Mouse (Mus musculus) liver, adult (tissue): ENCODE measurements around the gene Axl.

Source experiments
- GATA4 ChIP-seq: IDR thresholded peaks from 2 replicates; pipeline ENCODE4 v1.6.1; 2014; ENCODE audit warnings: mild to moderate bottlenecking, low read length; ENCODE audit not compliant: insufficient replicate concordance

The Axl gene

DNA sequence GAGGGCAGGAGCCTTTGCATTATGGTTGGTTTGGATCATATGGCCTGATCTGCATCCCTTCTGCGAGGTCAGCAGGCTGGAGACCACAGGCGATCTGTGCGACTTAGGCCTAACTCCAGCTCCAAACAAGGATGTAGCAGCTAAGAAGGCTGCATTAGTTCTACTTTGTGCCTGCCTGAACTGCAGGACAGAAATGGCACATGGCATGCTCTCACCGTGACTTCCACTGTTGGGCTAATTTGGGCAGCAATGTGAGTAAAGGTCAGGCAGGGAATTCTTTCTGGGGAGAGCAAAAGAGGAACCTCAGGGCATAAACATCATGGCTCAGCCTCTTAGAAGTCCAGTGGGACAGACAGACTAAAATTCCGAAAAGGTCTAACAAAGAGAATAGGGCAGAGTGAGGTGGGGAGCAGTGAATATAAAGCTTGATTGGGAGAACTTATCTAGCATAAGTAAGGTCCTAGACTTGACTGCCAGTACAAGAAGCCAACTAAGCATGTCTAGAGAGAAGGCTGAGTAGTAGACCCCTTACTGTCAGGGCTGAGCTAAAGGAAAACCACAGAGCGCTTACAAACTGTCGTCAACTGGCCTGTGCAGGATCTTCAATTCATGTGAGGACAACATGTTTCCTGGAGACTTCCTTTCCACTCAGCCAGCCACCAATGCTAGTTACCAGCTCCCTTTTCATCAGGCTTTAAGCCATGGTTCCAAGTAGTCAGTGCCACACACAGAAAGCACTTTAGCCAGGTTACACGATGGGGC, 57.0 kb downstream of the Axl start:
- TF ChIP-seq GATA4: no peak

DNA sequence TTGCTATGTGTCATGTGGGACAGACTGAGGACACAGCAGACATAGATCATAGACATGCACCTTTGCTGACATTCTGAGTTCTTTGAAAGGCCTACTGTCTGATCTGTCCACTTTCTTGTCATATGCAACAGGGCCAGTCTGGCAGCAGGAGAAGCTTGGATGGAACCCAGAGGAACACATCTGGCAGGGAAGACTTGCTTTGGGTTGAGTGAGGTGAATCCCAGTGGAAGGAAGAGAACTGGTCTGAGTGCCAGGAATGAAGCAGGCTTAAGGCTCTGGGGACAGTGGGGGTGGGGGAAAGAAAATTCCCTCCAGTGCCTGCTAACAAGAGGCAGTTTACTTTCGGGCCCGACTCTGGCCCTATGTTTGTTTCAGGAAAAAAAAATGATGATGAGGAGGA, 58.6 kb downstream of the Axl start:
- no peak for TF ChIP-seq GATA4

DNA sequence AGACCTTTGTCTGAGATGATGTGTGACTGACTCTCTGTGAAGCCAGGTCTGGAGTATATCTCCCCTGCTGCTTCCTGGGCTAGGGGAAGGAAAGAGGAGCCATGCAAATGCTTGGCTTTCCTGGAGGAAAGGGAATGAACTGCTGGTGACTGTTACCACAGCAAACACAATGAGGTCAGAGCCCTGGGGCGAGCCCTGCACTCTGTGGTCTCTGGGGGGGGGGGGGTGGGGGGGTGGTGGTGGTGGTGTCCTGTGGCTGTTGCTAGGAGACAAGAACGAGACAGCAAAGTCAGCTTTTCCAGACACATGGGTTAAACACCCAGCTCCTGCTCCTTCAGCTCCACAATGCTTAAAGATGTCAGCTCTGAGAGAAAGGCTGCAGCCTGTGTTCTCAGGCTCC, 59.1 kb downstream of the Axl start:
- TF ChIP-seq GATA4: no peak

DNA sequence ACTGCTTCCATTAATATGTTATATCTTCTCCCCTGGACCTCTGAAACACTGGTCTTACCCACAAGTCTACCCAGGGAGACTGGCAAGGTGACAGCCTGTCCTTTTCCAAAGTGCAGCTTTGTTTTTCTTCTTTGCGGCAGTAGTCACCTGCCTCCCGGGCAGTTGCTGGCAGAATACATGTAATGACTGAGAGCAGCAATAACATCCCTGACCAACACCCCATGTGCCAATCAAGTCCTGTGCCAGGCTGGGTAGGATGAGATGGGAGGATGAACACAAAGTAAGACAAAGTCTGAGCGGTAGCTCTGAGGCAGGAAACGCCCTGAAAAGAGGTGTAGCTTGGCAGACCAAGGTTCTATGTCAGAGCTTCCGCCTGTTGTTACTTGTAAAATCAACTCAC, 60.7 kb downstream of the Axl start:
- TF ChIP-seq GATA4: no peak

DNA sequence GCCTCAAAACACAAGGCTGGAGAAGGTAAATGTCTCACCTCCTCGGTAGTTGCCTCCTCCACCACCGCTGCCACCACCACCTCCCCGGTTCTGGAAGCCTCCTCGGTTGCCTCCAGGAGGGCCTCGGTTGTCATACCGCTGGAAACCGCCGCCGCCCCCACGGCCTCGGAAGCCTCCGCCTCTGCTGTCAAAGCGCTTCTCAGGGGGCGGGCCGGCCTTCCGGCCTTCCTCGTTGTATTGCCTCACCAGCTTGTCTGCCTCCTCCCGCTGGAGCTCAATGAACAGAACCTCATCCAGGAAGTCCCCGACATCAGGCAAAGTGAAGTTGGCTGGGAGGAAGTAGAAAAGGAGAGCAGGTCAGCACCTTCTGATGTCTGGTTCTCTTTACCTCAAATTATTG, 62.6 kb downstream of the Axl start:
- TF ChIP-seq GATA4: no peak

DNA sequence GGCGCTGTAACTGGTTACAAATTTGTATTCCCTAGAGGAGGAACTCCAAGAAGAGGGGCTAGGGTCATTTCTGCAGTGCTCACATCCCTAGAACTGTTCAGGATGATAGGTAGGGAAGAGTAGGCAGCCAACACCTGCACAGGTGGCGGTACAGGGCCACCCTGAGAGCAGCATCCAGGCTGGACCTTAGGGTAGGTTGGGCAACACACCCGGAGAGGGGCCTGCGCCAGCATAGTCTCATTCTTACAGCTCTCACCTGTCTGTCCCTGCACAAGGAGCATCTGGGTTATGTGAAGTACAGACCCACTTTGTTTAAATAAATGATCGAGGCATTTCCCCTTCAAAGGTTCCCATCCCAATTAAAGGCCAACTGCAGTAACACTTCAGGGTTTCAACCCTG, 67.7 kb downstream of the Axl start:
- TF ChIP-seq GATA4: no peak

DNA sequence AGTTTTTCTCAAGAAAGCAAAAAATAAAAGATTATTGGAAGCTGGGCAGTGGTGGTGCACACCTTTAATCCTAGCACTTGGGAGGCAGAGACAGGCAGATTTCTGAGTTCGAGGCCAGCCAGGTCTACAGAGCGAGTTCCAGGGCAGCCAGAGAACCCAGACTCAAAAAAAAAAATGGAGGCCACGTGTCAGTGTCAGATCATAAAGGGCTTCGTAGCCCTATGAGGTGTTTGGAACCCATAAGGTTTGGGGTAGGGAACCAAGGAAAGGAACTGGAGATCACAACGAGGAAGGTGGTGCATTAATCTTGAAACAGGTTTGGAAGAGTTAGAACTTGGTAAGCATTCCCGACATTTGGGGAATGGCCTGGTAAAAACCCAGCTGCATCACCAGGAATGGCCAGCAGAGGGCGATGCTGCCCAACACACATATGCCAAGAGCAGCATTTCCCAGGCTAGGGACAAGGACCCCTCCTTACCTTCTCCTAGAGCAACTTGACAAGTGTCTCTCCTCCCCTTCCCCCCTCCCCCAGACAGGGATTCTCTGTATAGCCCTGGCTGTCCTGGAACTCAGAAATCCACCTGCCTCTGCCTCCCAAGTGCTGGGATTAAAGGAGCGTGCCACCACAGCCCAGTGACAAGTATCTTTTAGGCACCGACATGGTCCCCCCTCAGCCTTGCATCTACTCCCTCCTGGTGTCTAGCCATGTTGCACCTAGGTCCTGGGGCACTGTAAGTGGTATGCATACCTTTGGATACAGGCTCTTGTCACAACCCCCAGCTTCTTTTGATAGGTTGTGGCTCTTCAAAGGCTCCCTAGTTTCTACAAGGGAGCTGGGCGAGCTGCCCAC, 68.5 kb downstream of the Axl start:
- no peak for TF ChIP-seq GATA4

DNA sequence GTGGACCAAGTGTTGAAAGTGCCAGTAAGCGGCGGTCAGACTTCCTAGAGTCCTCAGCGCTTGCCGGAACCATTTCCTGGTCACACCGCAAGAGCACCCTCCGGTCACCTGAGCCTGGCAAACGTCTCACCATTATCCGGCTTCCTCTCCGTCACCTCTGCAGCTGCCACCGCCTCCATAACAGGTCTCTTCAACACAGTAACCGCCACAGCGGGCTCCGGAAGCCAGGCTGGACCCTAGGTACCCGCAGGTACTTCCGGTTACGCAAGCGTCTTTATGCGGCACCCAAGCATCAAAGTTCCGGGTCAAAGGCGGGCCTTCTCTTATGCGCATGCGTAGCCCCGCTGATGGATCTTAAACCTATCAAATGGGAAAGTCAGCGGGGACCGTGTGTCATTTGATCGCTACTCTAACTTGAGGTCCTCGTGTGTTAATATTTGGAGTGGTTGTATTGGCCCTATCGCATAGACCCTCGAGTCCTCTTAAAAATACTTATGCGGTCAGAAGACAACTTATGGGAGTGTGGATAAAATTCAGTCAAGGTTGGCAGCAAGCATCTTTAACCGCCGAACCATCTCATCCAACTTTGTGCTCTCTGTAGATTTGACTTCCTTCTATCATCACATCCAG, 69.6 kb downstream of the Axl start, which contains the start of gene Ccdc97:
Gene Ccdc97, minus strand, starts transcription at position 301 of the 630 bp plus-strand sequence.
- TF ChIP-seq GATA4: no peak

DNA sequence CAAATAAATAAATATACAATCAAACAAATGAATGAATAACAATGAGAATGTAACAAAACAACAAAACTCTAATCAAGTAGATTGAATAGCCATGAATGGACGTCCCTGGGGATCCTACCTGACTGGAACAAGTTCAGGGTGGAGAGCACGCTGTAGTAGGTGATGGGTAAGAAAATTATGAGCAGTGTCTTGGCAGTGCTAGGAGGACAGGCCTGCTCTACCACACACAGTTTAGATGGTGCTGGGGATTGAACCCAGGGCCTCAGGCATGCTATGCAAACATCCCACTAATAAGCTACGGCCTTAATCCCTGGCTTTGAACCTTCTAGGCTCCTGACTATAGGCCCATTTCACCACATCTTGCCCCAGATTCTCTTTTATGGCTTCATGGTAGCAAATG, 71.0 kb downstream of the Axl start:
- TF ChIP-seq GATA4: no peak

DNA sequence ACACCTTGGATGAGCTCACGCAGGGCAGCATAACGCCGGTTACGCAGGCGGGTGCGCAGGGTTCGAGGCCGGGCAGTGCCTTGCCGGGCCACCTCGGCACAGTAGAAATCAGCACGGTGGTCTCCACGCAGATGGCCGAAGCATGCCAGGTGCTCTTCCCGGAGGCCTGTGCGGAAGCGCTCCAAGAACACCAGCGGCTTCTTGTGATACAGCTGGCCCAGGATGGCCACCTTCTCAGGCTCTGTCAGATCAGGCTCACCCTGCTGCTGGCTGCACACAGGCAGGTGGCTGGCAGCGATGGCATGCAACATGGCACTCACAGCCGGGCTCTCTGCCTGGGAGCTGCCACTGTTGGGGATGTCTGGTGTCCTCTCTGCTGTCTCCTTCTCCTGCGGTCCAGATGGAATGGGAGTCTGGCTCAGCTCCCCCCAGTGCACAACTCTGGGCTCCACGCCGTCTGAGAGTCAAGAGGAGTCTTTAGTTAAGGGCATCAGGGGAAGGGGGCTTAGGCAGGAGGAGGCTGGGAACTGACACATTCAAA, 72.7 kb downstream of the Axl start:
- TF ChIP-seq GATA4: no peak

DNA sequence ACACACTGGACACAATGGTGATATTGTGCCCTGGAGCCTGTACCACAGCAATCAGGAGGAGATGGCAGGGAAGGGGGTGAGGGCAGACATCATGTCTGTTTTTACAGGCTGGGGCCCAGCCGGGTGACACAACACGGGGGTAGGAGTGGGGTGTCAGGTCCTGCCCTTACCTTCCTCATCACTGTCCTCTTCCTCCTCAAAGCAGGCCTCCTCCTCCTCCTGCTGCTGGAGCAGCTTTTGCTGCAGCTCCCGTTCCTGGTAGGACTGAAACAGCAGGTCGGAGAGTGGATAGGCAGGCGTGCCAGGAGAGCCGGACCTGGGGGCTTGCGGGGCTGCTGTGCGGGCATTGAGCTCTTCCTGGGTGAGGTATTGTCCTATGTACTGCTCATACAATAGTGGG, 73.9 kb downstream of the Axl start:
- TF ChIP-seq GATA4: no peak

DNA sequence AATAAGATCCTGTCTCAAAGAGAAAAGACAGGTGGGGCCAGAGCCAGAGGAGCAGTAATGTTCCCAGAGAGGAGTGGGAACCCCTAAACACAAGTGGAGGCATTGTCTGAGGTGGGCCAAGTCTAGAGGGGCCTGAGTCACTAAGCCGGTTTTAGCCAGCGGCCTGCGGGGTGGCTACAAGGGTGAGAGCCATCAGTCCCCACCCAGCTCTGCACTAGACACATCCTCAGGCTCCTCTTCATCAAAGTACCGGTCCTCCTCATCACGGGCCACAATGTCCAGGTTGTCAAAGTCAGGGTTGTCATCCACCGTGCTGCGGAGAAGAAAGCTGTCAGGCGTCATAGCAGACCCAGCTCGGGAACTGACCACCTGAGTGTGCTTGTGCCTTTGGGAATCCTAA, 75.7 kb downstream of the Axl start:
- TF ChIP-seq GATA4: no peak

DNA sequence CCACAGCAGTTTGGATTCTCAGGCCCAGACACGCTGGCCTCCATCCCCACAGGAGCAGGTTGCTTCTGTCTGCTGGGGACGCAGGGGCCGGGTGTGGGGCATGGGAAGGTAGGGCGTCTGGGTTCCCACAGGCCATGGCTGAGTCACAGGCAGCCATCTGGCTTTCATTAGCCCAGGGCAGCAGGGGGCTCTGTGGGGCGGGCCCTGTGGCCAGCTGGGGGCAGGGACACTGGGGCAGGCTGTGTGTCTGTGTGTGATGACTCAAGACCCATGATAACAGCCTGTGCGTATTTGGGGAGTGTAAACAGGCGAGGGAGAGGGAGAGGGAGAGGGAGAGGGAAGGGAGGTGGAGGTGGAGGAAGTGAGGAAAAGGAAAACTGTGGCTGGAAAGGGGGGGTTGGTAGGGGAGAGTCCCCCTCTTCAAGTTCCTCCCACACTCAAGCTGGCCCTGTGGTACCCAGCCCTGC, 76.7 kb downstream of the Axl start:
- TF ChIP-seq GATA4: no peak

DNA sequence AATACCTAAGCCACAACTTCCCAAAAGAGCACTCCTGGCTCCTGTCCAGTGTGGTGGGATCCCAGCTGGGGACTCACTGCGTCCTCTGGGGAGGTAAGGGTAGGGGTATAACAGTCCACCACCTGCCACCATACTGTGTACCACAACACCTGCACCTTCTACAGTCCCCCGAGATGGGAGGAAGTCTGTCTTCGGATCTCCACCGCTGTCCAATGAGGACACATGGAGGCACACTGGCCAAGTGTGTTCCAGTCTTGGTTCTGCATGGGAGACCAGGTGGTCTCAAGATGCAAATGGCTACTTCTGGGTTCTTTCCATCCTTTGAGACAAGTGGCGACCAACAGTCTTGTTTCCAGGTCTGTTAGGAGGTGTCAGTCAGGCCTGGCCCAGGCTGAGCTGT, 77.3 kb downstream of the Axl start:
- TF ChIP-seq GATA4: no peak

DNA sequence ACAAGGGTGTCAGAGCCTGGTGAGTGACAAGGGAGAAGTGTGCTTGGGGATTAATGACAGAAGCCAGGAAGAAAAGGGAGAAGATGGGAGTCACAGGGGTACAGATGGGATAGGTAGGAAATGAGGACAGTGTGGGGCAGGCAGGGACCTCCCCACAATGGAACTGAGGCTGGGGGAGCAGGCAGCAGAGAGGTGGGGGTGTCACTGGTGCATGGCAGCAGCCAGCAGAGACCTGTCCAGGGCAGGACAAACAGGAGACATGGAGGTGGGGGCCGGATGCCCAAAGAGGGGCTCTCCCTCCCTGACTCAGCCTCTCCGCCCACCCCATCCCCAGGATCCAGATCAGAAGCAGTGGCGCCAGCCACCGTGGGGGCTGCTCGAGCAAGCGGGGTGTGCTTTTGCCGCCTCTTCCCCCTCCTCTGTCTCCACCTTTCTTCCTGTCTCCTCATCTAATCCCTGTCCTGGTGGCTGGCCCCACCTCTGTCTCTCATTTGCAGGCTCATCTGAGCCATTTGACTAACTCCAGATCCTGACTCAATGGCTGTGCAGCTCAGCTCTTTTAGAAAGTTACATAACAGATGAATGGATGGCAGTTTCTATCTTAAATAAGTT, 77.9 kb downstream of the Axl start:
- TF ChIP-seq GATA4: no peak

DNA sequence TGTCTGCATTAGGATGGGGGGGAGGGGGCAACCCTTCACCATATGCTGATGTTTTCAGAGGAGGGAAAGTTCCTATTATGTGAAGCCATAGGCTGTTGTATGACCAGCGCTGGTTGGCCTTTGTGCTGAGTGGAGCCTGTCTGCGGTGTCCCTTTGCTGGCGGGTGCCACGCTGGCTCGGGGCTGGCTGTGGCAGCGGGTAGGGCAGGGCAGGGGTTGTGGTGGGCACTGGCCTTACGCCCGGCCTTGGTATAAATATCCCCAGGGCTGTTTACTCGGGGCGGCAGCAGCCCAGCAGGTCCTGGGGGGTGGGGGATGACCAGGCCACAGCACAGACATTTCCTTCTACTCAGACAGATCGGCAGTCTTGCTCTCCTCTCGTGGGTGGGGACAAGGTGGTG, 78.5 kb downstream of the Axl start:
- no peak for TF ChIP-seq GATA4
